Mouse (Mus musculus) midbrain, embryonic 16.5 days (tissue): ENCODE measurements around the gene Eci1. TPM values are rescaled to one million over a fixed set of nuclear protein-coding genes. Genes with fewer than 3 reads are reported as not detected.
"Not testable (repeated sequence)": the region's sequence is repeated elsewhere in the genome, so short reads cannot be mapped to it uniquely, and the experiment has no call there.

Experiments used
- ATAC-seq: fragments of 200-750 bp; cut with Nextera tagmentation; 2 replicates; pipeline ENCODE4 v1.8.0; 2017; ENCODE audit warnings: moderate TSS enrichment
- H3K27ac ChIP-seq: fragments of 300-500 bp; sonication (generic); 2 replicates; pipeline ENCODE4 v1.5.1; 2014; ENCODE audit warnings: mild to moderate bottlenecking, low read length, mixed read lengths
- H3K27me3 ChIP-seq: fragments of 300-500 bp; sonication (generic); 2 replicates; pipeline ENCODE4 v1.6.1; 2014; ENCODE audit warnings: low read depth, low read length, mixed read lengths; ENCODE audit not compliant: control insufficient read depth, insufficient read depth
- H3K36me3 ChIP-seq: fragments of 300-500 bp; sonication (generic); 2 replicates; pipeline ENCODE4 v1.6.1; 2014; ENCODE audit warnings: mild to moderate bottlenecking, low read length, moderate library complexity, mixed read lengths; ENCODE audit not compliant: control insufficient read depth, insufficient read depth
- H3K4me1 ChIP-seq: fragments of 300-500 bp; sonication (generic); 2 replicates; pipeline ENCODE4 v1.6.1; 2014; ENCODE audit warnings: mild to moderate bottlenecking, low read length, mixed read lengths; ENCODE audit not compliant: control insufficient read depth, insufficient read depth
- H3K4me2 ChIP-seq: fragments of 300-500 bp; sonication (generic); 2 replicates; pipeline ENCODE4 v1.6.1; 2014; ENCODE audit warnings: mild to moderate bottlenecking, low read length, mixed read lengths
- H3K4me3 ChIP-seq: fragments of 300-500 bp; sonication (generic); 2 replicates; pipeline ENCODE4 v1.5.1; 2014; ENCODE audit warnings: low read depth, mild to moderate bottlenecking, low read length, moderate library complexity, mixed read lengths
- H3K9ac ChIP-seq: fragments of 300-500 bp; sonication (generic); 2 replicates; pipeline ENCODE4 v1.6.1; 2014; ENCODE audit warnings: low read depth, low read length, mixed read lengths
- H3K9me3 ChIP-seq: fragments of 300-500 bp; sonication (generic); replicated peaks from 2 replicates; pipeline ENCODE4 v1.6.1; 2014; ENCODE audit warnings: mild to moderate bottlenecking, low read length, mixed read lengths; ENCODE audit not compliant: control insufficient read depth, poor library complexity, severe bottlenecking
- WGBS: fragments of 180-500 bp; shearing (Covaris S2); extraction: QIAGEN DNeasy Blood & Tissue Kit; methylation state at CpG from one replicate; pipeline ENCODE4 v1.1.7; 2014; 5-methylcytosine and 5-hydroxymethylcytosine counted together
- polyA plus RNA-seq: library from polyadenylated mRNA; unstranded; fragments of >200 nt; fragmentation: Nextera tagmentation; extraction: Ambion mirVana; gene quantifications from 2 replicates; pipeline ENCODE4 v1.2.1, GENCODE M21; 2015

Eci1 gene
- polyA plus RNA-seq, 1 experiment from 2014 or later: 34.2 TPM

- Histone ChIP-seq H3K4me1 (no peaks in the 10 kb centered on the region), H3K9ac (no peak overlapping the region), H3K4me3 (no peak overlapping the region), H3K27ac (no peak overlapping the region), H3K4me2 (no peak overlapping the region), H3K9me3 (no peaks in the 10 kb centered on the region), H3K27me3 (no peaks in the 10 kb centered on the region), H3K36me3 (peaks cover 75% of the 10 kb centered on the region)
- ATAC-seq: no peak
- 95% methylated on average over 8 of the region's 8 CpGs for WGBS
These were observed 20.1 kb downstream of the Eci1 start for GRCm38 (mm10) chr17:24446590-24446989.

DNA sequence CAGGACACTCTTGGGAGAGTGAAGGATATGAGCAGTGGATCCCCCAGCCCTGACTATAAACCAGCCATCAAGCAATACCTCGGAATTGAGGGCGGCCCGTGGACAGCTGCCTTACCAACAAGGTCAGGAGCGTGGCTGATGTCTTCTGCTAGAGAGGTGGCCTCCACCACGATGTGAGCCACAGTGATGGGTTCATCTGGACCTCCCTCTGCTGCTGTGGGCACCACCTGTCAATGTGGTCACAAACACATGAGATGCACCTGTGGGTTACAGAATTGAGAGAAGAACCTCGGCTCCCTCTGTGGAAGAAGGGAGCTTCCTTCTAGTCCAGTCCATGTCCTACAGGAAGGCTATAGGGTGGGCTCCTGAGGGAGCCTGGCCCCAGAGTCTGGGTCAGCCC, 23.1 kb downstream of the Eci1 start:
- H3K4me2 ChIP-seq: no peak overlapping the region
- no peaks in the 10 kb centered on the region for H3K9me3 ChIP-seq
- H3K27me3 ChIP-seq: no peaks in the 10 kb centered on the region
- no peak overlapping the region for H3K9ac ChIP-seq
- peaks cover 14% of the 10 kb centered on the region for H3K4me1 ChIP-seq
- peaks cover 56% of the 10 kb centered on the region for H3K36me3 ChIP-seq
- no peak overlapping the region for H3K4me3 ChIP-seq
- ATAC-seq: no peak
- H3K27ac ChIP-seq: no peak overlapping the region
- WGBS: 98% methylated on average over 6 of the region's 6 CpGs

DNA sequence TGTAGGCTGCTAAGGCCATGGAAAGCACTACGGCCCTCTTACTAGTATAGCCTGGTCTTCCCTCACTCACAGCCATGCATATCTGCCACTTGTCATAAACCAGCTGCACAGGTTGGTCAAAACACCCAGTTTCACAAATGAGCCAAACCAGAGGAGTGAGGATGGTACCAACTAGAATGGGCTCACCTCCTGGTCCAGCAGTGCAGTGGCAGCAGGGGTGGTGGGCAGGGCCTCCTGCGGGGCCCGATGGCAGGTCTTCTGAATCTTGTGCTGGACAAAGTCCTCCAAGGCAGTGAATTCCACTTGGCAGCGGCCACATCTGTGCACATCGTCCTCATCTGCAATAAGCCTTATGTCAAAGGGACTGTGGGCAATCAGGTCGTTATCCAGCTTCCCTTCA, 24.8 kb downstream of the Eci1 start:
- ATAC-seq: no peak
- Histone ChIP-seq H3K36me3 (peaks cover 42% of the 10 kb centered on the region), H3K27me3 (no peaks in the 10 kb centered on the region), H3K27ac (no peak overlapping the region), H3K4me1 (peaks cover 14% of the 10 kb centered on the region), H3K9ac (no peak overlapping the region), H3K4me3 (no peak overlapping the region), H3K9me3 (no peaks in the 10 kb centered on the region), H3K4me2 (no peak overlapping the region)
- WGBS: 95% methylated on average over 6 of the region's 6 CpGs

GRCm38 (mm10) chr17:24453372-24453771, 26.9 kb downstream of the Eci1 start:
- Histone ChIP-seq H3K4me3 (no peak overlapping the region), H3K4me1 (peaks cover 14% of the 10 kb centered on the region), H3K27ac (no peak overlapping the region), H3K4me2 (peak overlapping the region; percentile 78), H3K9me3 (no peaks in the 10 kb centered on the region), H3K9ac (no peak overlapping the region), H3K36me3 (peaks cover 23% of the 10 kb centered on the region), H3K27me3 (no peaks in the 10 kb centered on the region)
- ATAC-seq: no peak
- 91% methylated on average over 2 of the region's 2 CpGs for WGBS

- Histone ChIP-seq H3K4me3 (peak overlapping the region; percentile 72), H3K36me3 (peaks cover 17% of the 10 kb centered on the region), H3K27ac (peak overlapping the region; percentile 93), H3K9me3 (no peaks in the 10 kb centered on the region), H3K4me1 (peaks cover 14% of the 10 kb centered on the region), H3K9ac (peak overlapping the region; percentile 82), H3K4me2 (peak overlapping the region; percentile 78), H3K27me3 (no peaks in the 10 kb centered on the region)
- 7% methylated on average over 14 of the region's 14 CpGs for WGBS
- no peak for ATAC-seq
These were observed 27.8 kb downstream of the Eci1 start for GRCm38 (mm10) chr17:24454218-24454755.

- H3K4me3 ChIP-seq: peak overlapping the region; percentile 72
- WGBS: under 1% methylated on average over 67 of the region's 67 CpGs
- peak overlapping the region; percentile 82 for H3K9ac ChIP-seq
- no peaks in the 10 kb centered on the region for H3K27me3 ChIP-seq
- peak overlapping the region; percentile 78 for H3K4me2 ChIP-seq
- no peaks in the 10 kb centered on the region for H3K9me3 ChIP-seq
- ATAC-seq: peak; percentile 94
- H3K36me3 ChIP-seq: peaks cover 12% of the 10 kb centered on the region; the same call in 1 of the 2 replicates
- H3K27ac ChIP-seq: peak overlapping the region; percentile 93
- H3K4me1 ChIP-seq: peaks cover 14% of the 10 kb centered on the region
These were observed 28.5 kb downstream of the Eci1 start for GRCm38 (mm10) chr17:24454756-24455522.

- H3K27ac ChIP-seq: 0 out of 2 replicates have a peak overlapping the region, but pooled peaks have one; percentile 5
- ATAC-seq: not testable (repeated sequence)
- WGBS: 54% methylated on average over 10 of the region's 10 CpGs
These were observed 29.2 kb downstream of the Eci1 start for GRCm38 (mm10) chr17:24455523-24456206.

GRCm38 (mm10) chr17:24461580-24461979, 35.1 kb downstream of the Eci1 start:
- no peaks in the 10 kb centered on the region for H3K4me1 ChIP-seq
- no peaks in the 10 kb centered on the region for H3K27me3 ChIP-seq
- no peaks in the 10 kb centered on the region for H3K36me3 ChIP-seq
- ATAC-seq: no peak
- 77% methylated on average over 2 of the region's 2 CpGs for WGBS
- H3K9ac ChIP-seq: no peak overlapping the region
- no peaks in the 10 kb centered on the region for H3K9me3 ChIP-seq
- H3K4me2 ChIP-seq: no peak overlapping the region
- H3K27ac ChIP-seq: no peak overlapping the region
- H3K4me3 ChIP-seq: no peak overlapping the region

More at GRCm38 (mm10) chr17:24455523-24456206, 29.2 kb downstream of the Eci1 start:
- not testable (repeated sequence) for H3K36me3 ChIP-seq, H3K9ac ChIP-seq, H3K9me3 ChIP-seq, H3K27me3 ChIP-seq
- Histone ChIP-seq H3K4me1 (peaks cover 14% of the 10 kb centered on the region), H3K4me3 (peak overlapping the region; percentile 72), H3K4me2 (peak overlapping the region; percentile 39)

DNA sequence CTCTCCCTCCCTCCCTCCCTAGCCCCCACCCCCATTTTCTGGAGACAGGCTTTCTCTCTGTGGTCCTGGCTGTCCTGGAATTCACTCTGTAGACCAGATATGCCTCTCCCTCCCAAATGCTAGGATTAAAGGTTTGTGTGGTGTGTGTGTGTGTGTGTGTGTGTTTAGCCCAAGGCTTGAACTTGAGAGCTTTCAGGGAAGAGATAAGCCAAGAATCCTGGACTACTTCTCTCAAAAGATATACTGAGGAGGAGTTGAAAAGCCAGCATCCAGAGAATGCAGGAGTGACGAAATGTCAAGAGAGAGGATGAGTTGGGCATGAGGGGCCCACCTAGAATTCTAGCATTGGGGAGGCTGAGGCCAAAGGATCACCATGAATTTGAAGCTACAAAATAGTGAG, 36.5 kb downstream of the Eci1 start:
- ATAC-seq: no peak
- Histone ChIP-seq H3K9ac (no peak overlapping the region), H3K27me3 (no peaks in the 10 kb centered on the region), H3K36me3 (no peaks in the 10 kb centered on the region), H3K4me2 (no peak overlapping the region), H3K4me3 (no peak overlapping the region), H3K9me3 (no peaks in the 10 kb centered on the region), H3K4me1 (no peaks in the 10 kb centered on the region), H3K27ac (no peak overlapping the region)
- WGBS: 93% methylated on average over 1 of the region's 1 CpGs
